Mouse (Mus musculus): ENCODE data around the gene Hbb-bh1. TPM values are rescaled to one million over a fixed set of nuclear protein-coding genes. Genes with fewer than 3 reads are reported as not detected.
"Not testable (repeated sequence)": the region's sequence is repeated elsewhere in the genome, so short reads cannot be mapped to it uniquely, and the experiment has no call there.

Gene Hbb-bh1
- polyA plus RNA-seq, 1 experiment from 2014 or later: 4.9 TPM

DNA sequence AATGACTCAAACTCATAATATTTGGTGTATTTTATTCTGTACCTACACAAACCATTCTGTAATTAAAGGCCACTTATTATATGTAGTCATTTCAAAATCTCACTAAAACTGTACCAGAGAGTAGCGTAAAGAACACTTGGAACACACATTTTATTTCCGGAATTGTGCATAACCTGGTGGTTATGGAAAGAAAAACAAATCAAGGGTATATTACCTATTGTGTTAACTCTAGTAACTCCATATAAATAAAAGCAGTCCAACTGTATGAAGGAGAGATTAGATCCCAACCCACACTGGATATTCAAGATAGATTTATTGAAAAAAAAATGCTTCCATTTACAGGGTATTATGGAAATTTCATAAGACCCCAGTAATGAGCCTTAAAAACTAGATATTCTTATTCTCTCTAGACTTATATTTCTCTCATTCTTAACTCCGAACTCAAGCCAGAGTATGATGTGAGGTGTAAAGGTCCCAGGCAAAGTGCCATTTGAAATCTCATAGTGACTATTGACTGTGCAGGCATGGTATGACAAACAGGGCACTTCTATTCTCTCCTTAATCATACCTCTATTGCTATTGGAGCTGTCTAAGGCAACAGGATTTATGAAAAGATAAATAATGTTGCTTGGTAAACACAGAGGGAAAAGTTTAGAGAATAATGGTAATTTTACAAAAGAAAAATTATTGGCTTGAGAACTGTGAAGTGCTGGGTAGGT, 17.3 kb downstream of the Hbb-bh1 start:
- H3K9me3 ChIP-seq (ENCODE audit: control insufficient read depth, low read length): no peaks in the 10 kb centered on the region
- no peak overlapping the region for H3K27ac ChIP-seq (ENCODE audit: low read depth)
- H3K9ac ChIP-seq (ENCODE audit: low read length): no peak overlapping the region
- DNase-seq (ENCODE audit: low spot score): no peak
- H3K4me2 ChIP-seq (ENCODE audit: low read length): no peak overlapping the region
- no peaks in the 10 kb centered on the region for H3K27me3 ChIP-seq (replicated peaks; ENCODE audit: control insufficient read depth, insufficient read depth, low read length)
- no peak overlapping the region for H3K4me3 ChIP-seq (ENCODE audit: low read depth, low read length)
- H3K36me3 ChIP-seq (ENCODE audit: control insufficient read depth, insufficient read depth, low read length): no peaks in the 10 kb centered on the region
- no peaks in the 10 kb centered on the region for H3K4me1 ChIP-seq (replicated peaks; ENCODE audit: control insufficient read depth, insufficient read depth, low read length)
- ATAC-seq (replicated peaks; ENCODE audit: low FRiP score, low TSS enrichment, low read depth): no peak
- 90% methylated on average over 3 of the region's 3 CpGs for whole genome bisulfite sequencing

DNA sequence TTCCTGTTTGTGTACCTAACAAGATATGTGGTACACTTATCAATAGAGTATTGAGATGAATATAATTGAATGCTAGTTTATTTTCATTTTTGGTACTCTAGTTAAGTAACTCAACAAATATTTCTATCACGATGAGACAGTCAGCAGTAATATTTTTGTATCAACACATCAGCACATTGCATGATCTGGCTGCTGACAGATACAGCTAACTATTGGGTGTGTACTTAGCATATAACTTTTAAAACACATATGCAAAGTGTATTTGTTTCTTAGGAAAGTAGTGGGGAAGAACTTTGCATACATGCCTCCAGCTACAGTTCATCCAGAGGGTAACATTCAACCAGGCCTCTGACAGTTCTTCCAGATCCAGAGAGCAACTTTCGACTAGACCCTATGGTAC, 18.4 kb downstream of the Hbb-bh1 start:
- WGBS: 84% methylated on average over 2 of the region's 2 CpGs
- Histone ChIP-seq H3K4me1 (replicated peaks; ENCODE audit: control insufficient read depth, insufficient read depth, low read length) (no peaks in the 10 kb centered on the region), H3K4me2 (ENCODE audit: low read length) (no peak overlapping the region), H3K36me3 (ENCODE audit: control insufficient read depth, insufficient read depth, low read length) (no peaks in the 10 kb centered on the region), H3K27ac (ENCODE audit: low read depth) (no peak overlapping the region), H3K27me3 (replicated peaks; ENCODE audit: control insufficient read depth, insufficient read depth, low read length) (no peaks in the 10 kb centered on the region), H3K4me3 (ENCODE audit: low read depth, low read length) (no peak overlapping the region), H3K9ac (ENCODE audit: low read length) (no peak overlapping the region), H3K9me3 (ENCODE audit: control insufficient read depth, low read length) (no peaks in the 10 kb centered on the region)
- ATAC-seq (replicated peaks; ENCODE audit: low FRiP score, low TSS enrichment, low read depth) (no peak), DNase-seq (ENCODE audit: low spot score) (no peak)

DNA sequence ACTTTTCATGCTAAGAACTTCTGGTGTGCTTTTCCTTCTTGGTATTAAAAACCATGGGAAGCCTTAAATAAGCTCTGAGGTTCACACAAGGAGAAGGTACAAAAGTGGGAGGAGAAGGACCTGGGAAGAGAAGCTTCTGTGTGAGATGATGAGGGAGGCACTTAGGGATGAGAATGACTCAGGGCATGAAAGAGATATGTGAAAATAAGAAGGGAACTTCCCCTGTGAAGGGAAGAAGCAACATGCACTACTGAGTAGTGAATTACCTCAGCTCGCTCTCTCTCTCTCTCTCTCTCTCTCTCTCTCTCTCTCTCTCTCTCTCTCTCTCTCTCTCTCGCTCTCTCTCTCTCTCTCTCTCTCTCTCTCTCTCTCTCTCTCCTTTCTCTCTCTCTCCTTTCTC, 27.9 kb downstream of the Hbb-bh1 start:
- not testable (repeated sequence) for H3K9ac ChIP-seq (ENCODE audit: low read length); H3K27me3 ChIP-seq (replicated peaks; ENCODE audit: control insufficient read depth, insufficient read depth, low read length); H3K36me3 ChIP-seq (ENCODE audit: control insufficient read depth, insufficient read depth, low read length); H3K4me2 ChIP-seq (ENCODE audit: low read length); H3K4me3 ChIP-seq (ENCODE audit: low read depth, low read length); DNase-seq (ENCODE audit: low spot score); H3K9me3 ChIP-seq (ENCODE audit: control insufficient read depth, low read length); H3K4me1 ChIP-seq (replicated peaks; ENCODE audit: control insufficient read depth, insufficient read depth, low read length); ATAC-seq (replicated peaks; ENCODE audit: low FRiP score, low TSS enrichment, low read depth); H3K27ac ChIP-seq (ENCODE audit: low read depth)
- WGBS: 100% methylated on average over 1 of the region's 2 CpGs

DNA sequence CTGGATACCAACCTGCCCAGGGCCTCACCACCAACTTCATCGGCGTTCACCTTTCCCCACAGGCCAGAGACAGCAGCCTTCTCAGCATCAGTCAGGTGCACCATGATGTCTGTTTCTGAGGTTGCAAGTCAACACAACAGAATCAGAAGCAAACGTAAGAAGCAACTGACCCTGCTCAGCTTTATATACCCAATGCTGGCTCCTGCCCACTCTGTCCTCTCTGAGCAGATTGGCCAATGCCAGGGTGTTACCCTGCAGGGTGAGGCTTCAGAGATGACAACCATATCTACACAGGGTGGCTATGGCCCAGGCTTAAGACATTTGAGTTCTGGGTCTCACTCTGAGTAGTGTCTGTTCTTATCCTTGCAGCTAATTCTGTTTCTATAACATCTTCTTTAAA, 29.2 kb downstream of the Hbb-bh1 start, which contains the start of gene Hbb-bt:
Hbb-bt (minus strand) TSS at position 231 of the 400 bp plus-strand sequence.
- WGBS: 90% methylated on average over 3 of the region's 3 CpGs
- no peak within 1 kb of the TSS for H3K27ac ChIP-seq (ENCODE audit: low read depth)

DNA sequence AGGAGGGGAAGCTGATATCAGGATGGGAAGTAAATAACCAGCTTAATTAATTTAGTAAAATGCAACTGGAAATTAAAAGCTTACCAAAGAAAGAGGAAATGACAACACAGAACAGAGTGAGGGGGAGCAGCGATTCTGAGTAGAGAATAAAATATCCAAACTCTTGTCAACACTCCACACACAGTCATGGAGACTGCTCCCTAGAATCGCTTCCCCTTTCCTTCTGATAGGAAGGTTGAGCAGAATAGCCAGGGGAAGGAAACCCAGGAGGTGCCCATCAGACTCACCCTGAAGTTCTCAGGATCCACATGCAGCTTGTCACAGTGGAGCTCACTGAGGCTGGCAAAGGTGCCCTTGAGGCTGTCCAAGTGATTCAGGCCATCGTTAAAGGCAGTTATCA, 29.8 kb downstream of the Hbb-bh1 start:
- not testable (repeated sequence) for H3K9me3 ChIP-seq (ENCODE audit: control insufficient read depth, low read length); DNase-seq (ENCODE audit: low spot score); H3K36me3 ChIP-seq (ENCODE audit: control insufficient read depth, insufficient read depth, low read length); H3K4me3 ChIP-seq (ENCODE audit: low read depth, low read length); ATAC-seq (replicated peaks; ENCODE audit: low FRiP score, low TSS enrichment, low read depth); H3K9ac ChIP-seq (ENCODE audit: low read length); H3K27ac ChIP-seq (ENCODE audit: low read depth); H3K4me2 ChIP-seq (ENCODE audit: low read length); H3K27me3 ChIP-seq (replicated peaks; ENCODE audit: control insufficient read depth, insufficient read depth, low read length); H3K4me1 ChIP-seq (replicated peaks; ENCODE audit: control insufficient read depth, insufficient read depth, low read length)
- WGBS: no CpG with 5 or more reads among the region's 3 CpGs

More for the DNA sequence above, 29.2 kb downstream of the Hbb-bh1 start, which contains the start of gene Hbb-bt:
- H3K4me2 ChIP-seq (ENCODE audit: low read length): no peak within 1 kb of the TSS
- H3K27me3 ChIP-seq (replicated peaks; ENCODE audit: control insufficient read depth, insufficient read depth, low read length): no peaks in the 10 kb centered on the region
- H3K9me3 ChIP-seq (ENCODE audit: control insufficient read depth, low read length): no peaks in the 10 kb centered on the region
- DNase-seq (ENCODE audit: low spot score) (no peak), ATAC-seq (replicated peaks; ENCODE audit: low FRiP score, low TSS enrichment, low read depth) (no peak)
- H3K9ac ChIP-seq (ENCODE audit: low read length): no peak within 1 kb of the TSS
- H3K4me3 ChIP-seq (ENCODE audit: low read depth, low read length): no peak within 1 kb of the TSS
- H3K4me1 ChIP-seq (replicated peaks; ENCODE audit: control insufficient read depth, insufficient read depth, low read length): no peaks in the 10 kb centered on the region
- no peaks in the 10 kb centered on the region for H3K36me3 ChIP-seq (ENCODE audit: control insufficient read depth, insufficient read depth, low read length)

DNA sequence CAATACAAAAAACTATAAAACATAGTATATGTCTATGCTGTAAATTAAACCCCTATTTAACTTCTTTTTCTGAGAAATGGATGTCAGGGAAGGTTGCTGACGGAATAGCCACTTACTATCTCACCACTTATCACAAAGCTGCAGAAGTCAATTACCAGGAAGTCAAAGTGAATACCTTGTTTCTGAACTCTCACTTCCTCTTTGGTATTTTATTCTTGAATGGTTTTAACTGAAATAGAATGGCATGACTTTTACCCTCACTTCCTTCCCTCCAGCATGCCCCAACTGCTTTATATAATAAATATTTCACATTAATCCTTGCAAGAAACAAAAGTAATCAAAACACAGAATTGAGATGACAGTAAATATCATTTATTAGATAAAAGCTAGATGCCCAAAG, 30.8 kb downstream of the Hbb-bh1 start:
- H3K27me3 ChIP-seq (replicated peaks; ENCODE audit: control insufficient read depth, insufficient read depth, low read length): no peaks in the 10 kb centered on the region
- no peaks in the 10 kb centered on the region for H3K4me1 ChIP-seq (replicated peaks; ENCODE audit: control insufficient read depth, insufficient read depth, low read length)
- H3K4me3 ChIP-seq (ENCODE audit: low read depth, low read length): no peak overlapping the region
- H3K4me2 ChIP-seq (ENCODE audit: low read length): no peak overlapping the region
- 42% methylated on average over 1 of the region's 1 CpGs for WGBS
- no peaks in the 10 kb centered on the region for H3K9me3 ChIP-seq (ENCODE audit: control insufficient read depth, low read length)
- no peak for DNase-seq (ENCODE audit: low spot score)
- ATAC-seq (replicated peaks; ENCODE audit: low FRiP score, low TSS enrichment, low read depth): no peak
- no peak overlapping the region for H3K27ac ChIP-seq (ENCODE audit: low read depth)
- no peaks in the 10 kb centered on the region for H3K36me3 ChIP-seq (ENCODE audit: control insufficient read depth, insufficient read depth, low read length)
- H3K9ac ChIP-seq (ENCODE audit: low read length): no peak overlapping the region

DNA sequence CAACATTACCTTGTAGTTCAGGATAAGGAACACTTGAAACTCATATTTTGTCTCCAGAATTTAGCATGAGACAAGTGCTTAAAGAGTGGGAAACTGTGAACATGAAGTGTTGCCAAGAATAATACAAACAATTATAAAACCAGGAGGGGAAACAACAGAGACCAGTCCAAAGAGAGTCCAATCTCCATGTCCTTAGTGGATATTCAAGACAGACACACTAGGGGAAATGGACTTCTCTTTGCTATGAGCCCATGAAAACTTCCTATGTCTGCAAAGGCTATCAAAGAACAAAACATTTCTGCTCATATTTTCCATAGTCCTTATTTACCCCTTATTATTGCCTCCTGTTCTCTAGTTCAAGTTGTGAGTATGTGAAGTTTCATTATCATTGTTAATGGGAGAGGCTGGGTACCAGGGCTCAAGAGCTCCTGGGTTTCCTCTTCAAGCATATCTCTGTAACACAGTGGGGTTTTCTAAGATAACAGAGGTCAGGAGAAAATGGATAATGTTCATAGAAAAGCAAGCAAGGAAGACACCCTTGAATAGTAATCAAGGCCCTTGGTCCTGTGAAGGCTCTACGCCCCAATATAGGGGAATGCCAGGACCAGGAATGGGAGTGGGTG, 31.6 kb downstream of the Hbb-bh1 start:
- DNase-seq (ENCODE audit: low spot score) (no peak), ATAC-seq (replicated peaks; ENCODE audit: low FRiP score, low TSS enrichment, low read depth) (no peak)
- Histone ChIP-seq H3K36me3 (ENCODE audit: control insufficient read depth, insufficient read depth, low read length) (no peaks in the 10 kb centered on the region), H3K4me3 (ENCODE audit: low read depth, low read length) (no peak overlapping the region), H3K4me2 (ENCODE audit: low read length) (no peak overlapping the region), H3K4me1 (replicated peaks; ENCODE audit: control insufficient read depth, insufficient read depth, low read length) (no peaks in the 10 kb centered on the region), H3K27me3 (replicated peaks; ENCODE audit: control insufficient read depth, insufficient read depth, low read length) (no peaks in the 10 kb centered on the region), H3K9me3 (ENCODE audit: control insufficient read depth, low read length) (no peaks in the 10 kb centered on the region), H3K9ac (ENCODE audit: low read length) (no peak overlapping the region), H3K27ac (ENCODE audit: low read depth) (no peak overlapping the region)
- 88% methylated on average over 1 of the region's 1 CpGs for WGBS

DNA sequence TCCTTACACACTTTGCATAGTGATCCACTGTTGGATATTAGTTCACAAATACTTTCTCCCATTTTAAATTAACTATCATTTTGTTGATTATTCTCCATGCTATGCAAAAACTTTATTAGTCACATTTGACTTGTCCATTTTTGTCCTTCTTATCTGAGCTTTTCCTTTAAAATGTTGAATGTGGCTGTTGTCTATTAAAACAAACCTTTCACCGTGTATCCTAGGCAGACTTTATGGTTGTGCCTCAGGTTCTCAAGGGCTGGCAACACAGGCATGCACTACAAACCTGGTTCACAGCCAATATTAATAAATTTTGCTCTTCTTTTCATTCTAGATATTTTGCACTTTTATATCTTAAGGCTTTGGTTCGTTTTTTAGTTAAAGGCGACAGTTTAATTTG, 32.2 kb downstream of the Hbb-bh1 start:
- H3K4me3 ChIP-seq (ENCODE audit: low read depth, low read length): no peak overlapping the region
- no peaks in the 10 kb centered on the region for H3K36me3 ChIP-seq (ENCODE audit: control insufficient read depth, insufficient read depth, low read length)
- H3K4me1 ChIP-seq (replicated peaks; ENCODE audit: control insufficient read depth, insufficient read depth, low read length): no peaks in the 10 kb centered on the region
- ATAC-seq (replicated peaks; ENCODE audit: low FRiP score, low TSS enrichment, low read depth) (no peak), DNase-seq (ENCODE audit: low spot score) (no peak)
- no peak overlapping the region for H3K4me2 ChIP-seq (ENCODE audit: low read length)
- H3K27me3 ChIP-seq (replicated peaks; ENCODE audit: control insufficient read depth, insufficient read depth, low read length): no peaks in the 10 kb centered on the region
- 78% methylated on average over 3 of the region's 3 CpGs for WGBS
- H3K9me3 ChIP-seq (ENCODE audit: control insufficient read depth, low read length): no peaks in the 10 kb centered on the region
- no peak overlapping the region for H3K27ac ChIP-seq (ENCODE audit: low read depth)
- no peak overlapping the region for H3K9ac ChIP-seq (ENCODE audit: low read length)

DNA sequence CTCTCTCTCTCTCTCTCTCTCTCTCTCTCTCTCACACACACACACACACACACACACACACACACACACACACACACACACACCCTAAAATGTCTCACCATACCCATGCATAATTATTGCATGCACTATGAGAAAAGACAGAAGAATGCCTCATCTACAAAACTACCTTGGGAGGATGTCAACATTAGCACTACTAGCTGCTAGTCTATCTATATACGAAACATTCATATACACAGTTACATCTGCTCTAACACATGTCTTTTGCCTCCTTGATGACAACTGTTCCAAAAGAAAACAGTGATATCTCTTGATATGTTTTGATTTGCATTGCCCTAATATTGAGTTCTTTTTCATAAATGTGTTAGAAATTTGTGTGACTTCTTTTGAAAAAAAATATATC, 32.7 kb downstream of the Hbb-bh1 start:
- H3K9me3 ChIP-seq (ENCODE audit: control insufficient read depth, low read length): no peaks in the 10 kb centered on the region
- DNase-seq (ENCODE audit: low spot score) (no peak), ATAC-seq (replicated peaks; ENCODE audit: low FRiP score, low TSS enrichment, low read depth) (no peak)
- H3K36me3 ChIP-seq (ENCODE audit: control insufficient read depth, insufficient read depth, low read length): no peaks in the 10 kb centered on the region
- WGBS: 79% methylated on average over 1 of the region's 1 CpGs
- H3K9ac ChIP-seq (ENCODE audit: low read length): no peak overlapping the region
- H3K4me3 ChIP-seq (ENCODE audit: low read depth, low read length): no peak overlapping the region
- no peak overlapping the region for H3K4me2 ChIP-seq (ENCODE audit: low read length)
- H3K4me1 ChIP-seq (replicated peaks; ENCODE audit: control insufficient read depth, insufficient read depth, low read length): no peaks in the 10 kb centered on the region
- no peaks in the 10 kb centered on the region for H3K27me3 ChIP-seq (replicated peaks; ENCODE audit: control insufficient read depth, insufficient read depth, low read length)
- no peak overlapping the region for H3K27ac ChIP-seq (ENCODE audit: low read depth)

Measured in intestine, embryonic 14.5 days (tissue).